Mouse (Mus musculus): ENCODE data around the gene Ntrk2. TPM values are rescaled to one million over a fixed set of nuclear protein-coding genes. Genes with fewer than 3 reads are reported as not detected.

Gene Ntrk2
- polyA plus RNA-seq, 1 experiment from 2014 or later: 40.9 TPM

DNA sequence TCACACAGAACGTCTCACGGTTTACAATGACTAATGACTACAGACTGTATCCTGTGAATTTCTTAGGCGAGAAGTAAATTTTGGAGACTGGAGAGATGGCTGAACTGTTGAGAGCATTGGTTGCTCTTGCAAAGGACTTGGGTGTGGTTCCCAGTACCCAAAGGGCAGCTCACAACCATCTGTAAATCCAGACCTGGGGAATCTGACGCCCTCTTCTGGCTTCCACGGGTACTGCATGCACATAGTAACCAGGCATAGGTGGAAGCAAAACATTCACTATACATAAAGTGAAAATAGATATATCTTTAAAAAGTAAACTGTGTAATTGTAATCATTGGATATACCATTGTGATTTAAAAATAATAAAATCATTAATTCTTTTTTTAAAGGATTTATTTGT, 310.9 kb downstream of the Ntrk2 start:
- Histone ChIP-seq H3K27ac (replicated peaks) (no peak overlapping the region), H3K9ac (no peak overlapping the region)
- WGBS: 86% methylated on average over 5 of the region's 5 CpGs

DNA sequence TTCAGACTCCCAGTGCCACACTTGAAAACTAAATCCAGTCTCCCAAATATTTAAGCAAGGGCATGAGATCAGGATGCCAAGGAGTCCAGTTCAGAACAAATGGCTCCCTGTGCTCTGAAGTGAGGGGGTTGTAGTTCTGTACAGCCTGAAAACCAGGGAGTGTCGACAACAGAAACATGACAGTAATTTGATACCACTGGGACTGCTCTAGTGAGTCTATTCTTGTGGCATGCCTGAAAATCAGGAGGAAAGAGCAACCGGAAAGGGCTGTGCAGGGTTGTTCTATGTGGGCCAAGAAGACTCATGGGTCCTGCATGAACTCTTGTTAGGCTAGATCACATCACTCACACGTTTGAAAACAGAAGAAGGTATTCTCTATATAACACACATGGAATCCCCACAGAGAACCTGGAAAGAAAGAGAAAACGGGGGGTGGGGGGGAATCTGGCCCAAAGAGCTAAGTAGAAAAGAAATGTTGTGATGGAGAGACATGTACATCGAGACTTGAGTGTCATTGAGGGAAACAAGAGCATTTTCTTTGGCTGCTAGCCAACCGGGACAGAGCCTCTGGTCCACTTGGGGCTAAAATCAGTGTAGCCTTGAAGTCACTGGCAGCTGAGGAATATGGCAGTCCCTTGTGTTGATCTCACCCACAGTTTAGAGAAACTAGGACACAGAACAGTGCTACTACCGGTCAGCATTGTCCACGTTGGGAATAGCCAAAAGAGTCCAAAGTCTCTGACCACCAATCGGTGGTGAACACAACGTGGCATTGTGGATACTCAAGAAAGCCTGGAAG, 313.4 kb downstream of the Ntrk2 start:
- Histone ChIP-seq H3K4me2 (replicated peaks) (no peak overlapping the region), H3K9me3 (replicated peaks) (no peaks in the 10 kb centered on the region; the same call in 1 of the 2 replicates), H3K9ac (no peak overlapping the region), H3K4me3 (replicated peaks) (no peak overlapping the region), H3K27me3 (no peaks in the 10 kb centered on the region), H3K36me3 (no peaks in the 10 kb centered on the region), H3K4me1 (0 out of 2 replicates have a peak, but pooled peaks cover 4% of the 10 kb centered on the region), H3K27ac (replicated peaks) (no peak overlapping the region)
- no peak for ATAC-seq (ENCODE audit: insufficient number of reproducible peaks, low FRiP score, low TSS enrichment, low read depth)
- 63% methylated on average over 10 of the region's 10 CpGs for WGBS

More for the DNA sequence above, 310.9 kb downstream of the Ntrk2 start:
- Histone ChIP-seq H3K36me3 (no peaks in the 10 kb centered on the region), H3K9me3 (replicated peaks) (no peaks in the 10 kb centered on the region; the same call in 1 of the 2 replicates), H3K27me3 (no peaks in the 10 kb centered on the region), H3K4me1 (0 out of 2 replicates have a peak, but pooled peaks cover 4% of the 10 kb centered on the region), H3K4me3 (replicated peaks) (no peak overlapping the region), H3K4me2 (replicated peaks) (no peak overlapping the region)
- no peak for ATAC-seq (ENCODE audit: insufficient number of reproducible peaks, low FRiP score, low TSS enrichment, low read depth)

- Histone ChIP-seq H3K4me3 (replicated peaks) (no peak overlapping the region), H3K9me3 (replicated peaks) (no peaks in the 10 kb centered on the region), H3K36me3 (no peaks in the 10 kb centered on the region), H3K4me1 (no peaks in the 10 kb centered on the region), H3K27ac (replicated peaks) (no peak overlapping the region; the same call in 1 of the 2 replicates), H3K27me3 (no peaks in the 10 kb centered on the region), H3K9ac (no peak overlapping the region), H3K4me2 (replicated peaks) (no peak overlapping the region)
- ATAC-seq (ENCODE audit: insufficient number of reproducible peaks, low FRiP score, low TSS enrichment, low read depth): no peak
- WGBS: 77% methylated on average over 7 of the region's 7 CpGs
Observed at GRCm38 (mm10) chr13:59143141-59143744, 336.9 kb downstream of the Ntrk2 start.

DNA sequence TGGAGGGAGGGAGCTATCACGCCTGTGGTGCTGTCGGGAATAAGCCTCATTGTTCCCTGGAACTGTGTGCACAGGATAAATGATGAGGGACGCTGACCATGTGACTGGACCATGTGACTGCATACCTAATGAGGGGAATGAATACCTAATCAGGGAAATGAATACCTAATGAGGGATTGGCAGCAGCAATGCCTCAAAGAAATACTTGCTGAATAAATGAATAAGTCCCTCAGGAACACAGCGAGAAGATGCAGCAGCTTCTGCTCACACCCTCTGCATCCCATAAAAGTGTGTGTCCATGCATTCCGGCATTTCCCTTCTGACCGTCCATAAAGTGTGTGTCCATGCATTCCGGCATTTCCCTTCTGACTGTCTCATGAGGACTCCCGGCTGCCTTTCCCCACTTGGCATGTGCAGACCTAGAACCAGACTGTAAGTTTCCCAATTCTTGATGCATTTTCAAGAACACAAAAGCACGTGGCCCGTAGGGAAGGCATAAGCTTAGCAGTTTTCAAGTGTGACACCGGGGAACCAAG, 338.0 kb downstream of the Ntrk2 start:
- peak; percentile 57; the same call in 1 of the 2 replicates for ATAC-seq (ENCODE audit: insufficient number of reproducible peaks, low FRiP score, low TSS enrichment, low read depth)
- WGBS: 51% methylated on average over 11 of the region's 11 CpGs
- no peaks in the 10 kb centered on the region for H3K36me3 ChIP-seq
- H3K4me1 ChIP-seq: no peaks in the 10 kb centered on the region
- no peaks in the 10 kb centered on the region for H3K27me3 ChIP-seq
- no peaks in the 10 kb centered on the region for H3K9me3 ChIP-seq (replicated peaks)
- no peak overlapping the region for H3K27ac ChIP-seq (replicated peaks)
- no peak overlapping the region for H3K4me2 ChIP-seq (replicated peaks)
- no peak overlapping the region for H3K9ac ChIP-seq
- H3K4me3 ChIP-seq (replicated peaks): no peak overlapping the region

GRCm38 (mm10) chr13:59145677-59146555, 339.5 kb downstream of the Ntrk2 start:
- Histone ChIP-seq H3K4me3 (replicated peaks) (no peak overlapping the region), H3K9ac (no peak overlapping the region), H3K27me3 (no peaks in the 10 kb centered on the region), H3K9me3 (replicated peaks) (no peaks in the 10 kb centered on the region), H3K4me2 (replicated peaks) (no peak overlapping the region), H3K27ac (replicated peaks) (no peak overlapping the region), H3K4me1 (no peaks in the 10 kb centered on the region), H3K36me3 (no peaks in the 10 kb centered on the region)
- WGBS: 61% methylated on average over 21 of the region's 21 CpGs
- ATAC-seq (ENCODE audit: insufficient number of reproducible peaks, low FRiP score, low TSS enrichment, low read depth): no peak

GRCm38 (mm10) chr13:59146616-59147015, 340.2 kb downstream of the Ntrk2 start:
- Histone ChIP-seq H3K27ac (replicated peaks) (no peak overlapping the region), H3K4me3 (replicated peaks) (no peak overlapping the region), H3K9me3 (replicated peaks) (no peaks in the 10 kb centered on the region), H3K36me3 (no peaks in the 10 kb centered on the region), H3K4me1 (no peaks in the 10 kb centered on the region), H3K9ac (no peak overlapping the region), H3K27me3 (no peaks in the 10 kb centered on the region), H3K4me2 (replicated peaks) (no peak overlapping the region)
- WGBS: 90% methylated on average over 7 of the region's 7 CpGs
- no peak for ATAC-seq (ENCODE audit: insufficient number of reproducible peaks, low FRiP score, low TSS enrichment, low read depth)

DNA sequence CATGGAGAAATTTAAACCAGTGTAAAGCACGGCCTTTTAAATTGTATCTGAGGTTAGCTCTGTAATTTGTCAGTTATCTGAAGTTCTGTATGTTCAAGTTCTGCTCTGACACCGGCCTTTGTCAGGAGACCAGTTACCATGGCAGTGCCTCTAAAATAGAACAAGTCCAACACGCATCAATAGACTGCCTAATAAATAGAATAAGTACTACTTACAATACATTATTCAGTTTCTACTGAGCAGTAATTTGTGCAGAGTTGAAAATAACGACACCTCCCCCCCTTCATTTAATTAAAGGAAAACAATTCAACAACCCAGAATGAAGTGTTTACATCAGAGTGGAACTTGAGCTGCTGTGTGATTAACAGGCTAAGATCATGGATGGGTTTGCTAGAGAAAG, 341.6 kb downstream of the Ntrk2 start:
- 76% methylated on average over 4 of the region's 4 CpGs for WGBS
- Histone ChIP-seq H3K36me3 (no peaks in the 10 kb centered on the region), H3K4me1 (no peaks in the 10 kb centered on the region), H3K27me3 (no peaks in the 10 kb centered on the region), H3K9ac (no peak overlapping the region), H3K9me3 (replicated peaks) (no peaks in the 10 kb centered on the region), H3K4me2 (replicated peaks) (no peak overlapping the region), H3K27ac (replicated peaks) (no peak overlapping the region), H3K4me3 (replicated peaks) (no peak overlapping the region)
- no peak for ATAC-seq (ENCODE audit: insufficient number of reproducible peaks, low FRiP score, low TSS enrichment, low read depth)

- H3K4me3 ChIP-seq (replicated peaks): no peak overlapping the region
- H3K9ac ChIP-seq: no peak overlapping the region
- H3K27me3 ChIP-seq: no peaks in the 10 kb centered on the region
- H3K9me3 ChIP-seq (replicated peaks): no peaks in the 10 kb centered on the region
- H3K4me2 ChIP-seq (replicated peaks): no peak overlapping the region
- 83% methylated on average over 10 of the region's 10 CpGs for WGBS
- no peaks in the 10 kb centered on the region for H3K4me1 ChIP-seq
- no peak overlapping the region for H3K27ac ChIP-seq (replicated peaks)
- H3K36me3 ChIP-seq: no peaks in the 10 kb centered on the region
- no peak for ATAC-seq (ENCODE audit: insufficient number of reproducible peaks, low FRiP score, low TSS enrichment, low read depth)
Observed at GRCm38 (mm10) chr13:59148793-59149192, 342.4 kb downstream of the Ntrk2 start.

DNA sequence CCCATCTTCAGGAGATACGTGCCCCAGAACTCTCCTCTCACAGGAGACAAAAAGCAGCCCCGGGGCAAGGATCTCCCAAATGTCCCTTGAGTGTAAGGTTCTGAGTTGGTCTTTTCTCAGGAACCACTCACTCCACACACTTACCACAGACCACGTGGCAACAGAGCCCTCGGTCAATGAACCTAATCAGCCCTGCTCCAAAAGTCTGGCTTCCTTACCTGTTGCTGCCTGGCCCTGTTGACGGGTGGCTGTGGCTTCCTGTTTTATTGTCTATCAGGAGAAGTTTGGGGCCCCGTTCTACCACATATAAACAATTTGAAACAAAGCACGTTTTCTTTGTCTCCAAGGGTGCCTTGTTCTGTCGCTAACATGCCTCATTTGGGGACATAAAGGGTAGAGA, 357.6 kb downstream of the Ntrk2 start:
- no peaks in the 10 kb centered on the region for H3K36me3 ChIP-seq
- H3K27me3 ChIP-seq: no peaks in the 10 kb centered on the region
- peaks cover 16% of the 10 kb centered on the region; the same call in 1 of the 2 replicates for H3K4me1 ChIP-seq
- 81% methylated on average over 8 of the region's 8 CpGs for WGBS
- H3K4me3 ChIP-seq (replicated peaks): no peak overlapping the region
- no peak overlapping the region for H3K27ac ChIP-seq (replicated peaks)
- H3K4me2 ChIP-seq (replicated peaks): no peak overlapping the region
- no peak overlapping the region for H3K9ac ChIP-seq
- H3K9me3 ChIP-seq (replicated peaks): no peaks in the 10 kb centered on the region
- no peak for ATAC-seq (ENCODE audit: insufficient number of reproducible peaks, low FRiP score, low TSS enrichment, low read depth)

DNA sequence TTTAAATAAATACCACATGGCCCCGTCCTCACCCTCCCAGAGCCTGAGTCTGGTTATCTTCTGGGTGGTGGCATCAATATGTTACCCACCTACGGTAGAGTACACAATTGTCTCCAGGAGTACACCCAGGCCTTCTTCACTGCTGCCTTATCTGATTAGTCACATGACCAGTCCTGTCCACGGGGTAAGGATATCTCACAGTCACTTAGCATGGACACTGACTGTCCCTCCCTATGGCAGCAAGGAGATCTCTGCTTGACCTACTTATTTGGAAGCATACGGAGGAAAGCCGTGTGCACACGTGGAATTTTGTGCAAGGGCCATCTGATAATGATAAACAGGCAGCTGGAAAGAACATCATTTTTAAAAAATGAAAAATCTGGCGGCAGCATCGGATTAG, 367.5 kb downstream of the Ntrk2 start:
- no peaks in the 10 kb centered on the region for H3K36me3 ChIP-seq
- H3K27me3 ChIP-seq: no peaks in the 10 kb centered on the region
- H3K27ac ChIP-seq (replicated peaks): no peak overlapping the region
- H3K4me2 ChIP-seq (replicated peaks): no peak overlapping the region
- no peak overlapping the region for H3K9ac ChIP-seq
- ATAC-seq (ENCODE audit: insufficient number of reproducible peaks, low FRiP score, low TSS enrichment, low read depth): no peak; the same call in 1 of the 2 replicates
- no peaks in the 10 kb centered on the region for H3K9me3 ChIP-seq (replicated peaks)
- 50% methylated on average over 8 of the region's 8 CpGs for WGBS
- H3K4me3 ChIP-seq (replicated peaks): no peak overlapping the region
- H3K4me1 ChIP-seq: peaks cover 8% of the 10 kb centered on the region; the same call in 1 of the 2 replicates

DNA sequence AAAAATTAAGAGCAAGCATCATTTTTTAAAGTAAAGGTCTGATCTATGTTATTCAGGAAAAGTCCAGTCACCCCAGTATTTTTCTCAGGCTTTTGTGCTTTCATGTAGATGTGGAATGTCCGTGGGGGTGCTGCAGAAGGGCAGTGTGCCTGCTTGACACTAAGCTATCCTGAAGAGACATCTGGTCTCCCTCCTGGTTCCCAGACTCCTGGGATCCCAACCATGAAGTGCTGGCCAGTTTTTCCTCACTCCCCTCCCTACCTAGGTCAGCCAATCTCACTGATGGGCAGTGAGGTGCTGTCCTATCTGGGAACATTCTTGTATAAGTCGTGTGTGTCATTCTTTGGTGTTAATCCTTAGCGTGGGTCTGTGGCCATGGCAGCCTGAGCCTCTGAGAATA, 369.7 kb downstream of the Ntrk2 start:
- Histone ChIP-seq H3K4me2 (replicated peaks) (no peak overlapping the region), H3K9ac (no peak overlapping the region), H3K9me3 (replicated peaks) (no peaks in the 10 kb centered on the region), H3K27ac (replicated peaks) (no peak overlapping the region), H3K27me3 (no peaks in the 10 kb centered on the region), H3K36me3 (no peaks in the 10 kb centered on the region), H3K4me3 (replicated peaks) (no peak overlapping the region), H3K4me1 (peaks cover 9% of the 10 kb centered on the region; the same call in 1 of the 2 replicates)
- 76% methylated on average over 3 of the region's 3 CpGs for WGBS
- ATAC-seq (ENCODE audit: insufficient number of reproducible peaks, low FRiP score, low TSS enrichment, low read depth): no peak

Measured in embryonic facial prominence, embryonic 15.5 days (tissue).